ENCODE assay signal across 20 mouse cellular contexts in genomic region chr12:17360104-17360503, GRCm38 (mm10). TPM values are rescaled to one million over a fixed set of nuclear protein-coding genes. Genes with fewer than 3 reads are reported as not detected.
A peak's percentile ranks its signal among the peaks of the same experiment; 100 is the strongest.
DNase-seq lines count a peak whose midpoint lies in the region; ATAC-seq lines count a peak whose summit lies in the region.
"Had no signal": no experiment of that assay in that cellular context is flagged by ENCODE, and none has a peak within 500 bp of the region (broad histone marks: within the 10 kb centered on the region; RNA-seq: fewer than 3 reads in every experiment).

No protein-coding gene starts in this region.

- 56% methylated on average over 9 of the region's 9 CpGs for WGBS in hindbrain, embryonic 11.5 days
- 50% methylated on average over 9 of the region's 9 CpGs for WGBS in hindbrain, embryonic 14.5 days
- WGBS in lung, embryonic 16.5 days, result 60% methylated on average over 9 of the region's 9 CpGs
- WGBS in embryonic facial prominence, embryonic 13.5 days, result 41% methylated on average over 9 of the region's 9 CpGs
- WGBS in neural tube, embryonic 12.5 days, result 47% methylated on average over 9 of the region's 9 CpGs

- no peaks in the 10 kb centered on the region for H3K9me3 ChIP-seq in hindbrain, embryonic 11.5 days (ENCODE audit: control insufficient read depth, low read length)
- no peaks in the 10 kb centered on the region for H3K9me3 ChIP-seq in hindbrain, embryonic 14.5 days (ENCODE audit: control insufficient read depth, low read length)
- H3K9me3 ChIP-seq in lung, embryonic 16.5 days (ENCODE audit: control insufficient read depth, low read length), result no peaks in the 10 kb centered on the region
- no peaks in the 10 kb centered on the region for H3K9me3 ChIP-seq in embryonic facial prominence, embryonic 13.5 days
- H3K9me3 ChIP-seq in neural tube, embryonic 12.5 days, result no peaks in the 10 kb centered on the region

- no peak overlapping the region for H3K4me3 ChIP-seq in hindbrain, embryonic 11.5 days (ENCODE audit: low read depth, low read length)
- H3K4me3 ChIP-seq in hindbrain, embryonic 14.5 days (replicated peaks; ENCODE audit: low read length), result no peak overlapping the region
- no peak overlapping the region for H3K4me3 ChIP-seq in lung, embryonic 16.5 days (ENCODE audit: low read length)
- no peak overlapping the region for H3K4me3 ChIP-seq in embryonic facial prominence, embryonic 13.5 days
- H3K4me3 ChIP-seq in neural tube, embryonic 12.5 days, result no peak overlapping the region
- H3K4me3 ChIP-seq: layer of hippocampus, adult 2 months; myocyte had no signal

- peak overlapping the region; percentile 51; the same call in 1 of the 2 replicates for H3K27ac ChIP-seq in hindbrain, embryonic 11.5 days (ENCODE audit: low read depth, low read length)
- H3K27ac ChIP-seq in hindbrain, embryonic 14.5 days, result no peak overlapping the region
- H3K27ac ChIP-seq in lung, embryonic 16.5 days (ENCODE audit: low read length), result peak overlapping the region; percentile 35; the same call in 1 of the 2 replicates
- peak overlapping the region; percentile 45; the same call in 1 of the 2 replicates for H3K27ac ChIP-seq in embryonic facial prominence, embryonic 13.5 days
- no peak overlapping the region for H3K27ac ChIP-seq in neural tube, embryonic 12.5 days
- H3K27ac ChIP-seq: layer of hippocampus, adult 2 months had no signal

- DNase-seq in hindbrain, embryonic 11.5 days (ENCODE audit: low spot score), result no peak
- no peak for DNase-seq in hindbrain, embryonic 14.5 days (ENCODE audit: low spot score)
- no peak for DNase-seq in lung, postnatal 25 days (ENCODE audit: low spot score)
- DNase-seq in layer of hippocampus, postnatal 36 days, result no peak
- DNase-seq in urinary bladder, adult 18-20 months (ENCODE audit: low spot score in 2 of 2), result no peak
- DNase-seq: cerebellum, adult 2 months; gastrocnemius, postnatal 25 days; kidney, postnatal 10 days; liver, postnatal 0 days; spleen, adult 18-20 months; thymus, postnatal 36 days had no signal

- no peak overlapping the region for H3K4me2 ChIP-seq in hindbrain, embryonic 11.5 days (replicated peaks; ENCODE audit: low read depth, low read length)
- H3K4me2 ChIP-seq in hindbrain, embryonic 14.5 days (replicated peaks), result no peak overlapping the region
- H3K4me2 ChIP-seq in lung, embryonic 16.5 days (ENCODE audit: low read depth, low read length), result no peak overlapping the region
- H3K4me2 ChIP-seq in embryonic facial prominence, embryonic 13.5 days, result no peak overlapping the region
- no peak overlapping the region for H3K4me2 ChIP-seq in neural tube, embryonic 12.5 days (replicated peaks)

- no peaks in the 10 kb centered on the region for H3K4me1 ChIP-seq in hindbrain, embryonic 11.5 days (replicated peaks; ENCODE audit: control insufficient read depth, insufficient read depth, low read length)
- no peaks in the 10 kb centered on the region for H3K4me1 ChIP-seq in hindbrain, embryonic 14.5 days (replicated peaks; ENCODE audit: control insufficient read depth, insufficient read depth, low read length)
- no peaks in the 10 kb centered on the region for H3K4me1 ChIP-seq in lung, embryonic 16.5 days (replicated peaks; ENCODE audit: control insufficient read depth, insufficient read depth, low read length)
- no peaks in the 10 kb centered on the region for H3K4me1 ChIP-seq in embryonic facial prominence, embryonic 13.5 days
- peaks cover 7% of the 10 kb centered on the region; the same call in 1 of the 2 replicates for H3K4me1 ChIP-seq in neural tube, embryonic 12.5 days

- ATAC-seq in hindbrain, embryonic 11.5 days (ENCODE audit: low FRiP score), result no peak
- no peak for ATAC-seq in hindbrain, embryonic 14.5 days (ENCODE audit: low FRiP score)
- peak; percentile 36; the same call in 1 of the 2 replicates for ATAC-seq in lung, embryonic 16.5 days (ENCODE audit: low read depth)
- ATAC-seq in embryonic facial prominence, embryonic 13.5 days (ENCODE audit: insufficient number of reproducible peaks, insufficient read depth, low FRiP score, low TSS enrichment, low read depth), result no peak
- peak; percentile 79; the same call in 1 of the 2 replicates for ATAC-seq in neural tube, embryonic 12.5 days (ENCODE audit: low FRiP score, low read depth)
- ATAC-seq: intestine, postnatal 0 days; liver, postnatal 0 days had no signal

- H3K9ac ChIP-seq in hindbrain, embryonic 11.5 days (ENCODE audit: low read depth, low read length), result no peak overlapping the region
- H3K9ac ChIP-seq in hindbrain, embryonic 14.5 days, result no peak overlapping the region
- H3K9ac ChIP-seq in lung, embryonic 16.5 days (ENCODE audit: low read length), result no peak overlapping the region
- H3K9ac ChIP-seq in embryonic facial prominence, embryonic 13.5 days, result no peak overlapping the region
- H3K9ac ChIP-seq in neural tube, embryonic 12.5 days, result no peak overlapping the region
- H3K9ac ChIP-seq: liver, postnatal 0 days had no signal

- peaks cover 15% of the 10 kb centered on the region; the same call in 1 of the 2 replicates for H3K36me3 ChIP-seq in hindbrain, embryonic 11.5 days (ENCODE audit: control insufficient read depth, insufficient read depth, low read length)
- peaks cover 96% of the 10 kb centered on the region for H3K36me3 ChIP-seq in hindbrain, embryonic 14.5 days (replicated peaks; ENCODE audit: control insufficient read depth, insufficient read depth)
- peaks cover 29% of the 10 kb centered on the region for H3K36me3 ChIP-seq in lung, embryonic 16.5 days (ENCODE audit: control insufficient read depth, insufficient read depth, low read length)
- H3K36me3 ChIP-seq in embryonic facial prominence, embryonic 13.5 days, result peaks cover 89% of the 10 kb centered on the region
- H3K36me3 ChIP-seq in neural tube, embryonic 12.5 days, result peaks cover 68% of the 10 kb centered on the region

- H3K27me3 ChIP-seq in hindbrain, embryonic 11.5 days (ENCODE audit: control insufficient read depth, insufficient read depth, low read length), result no peaks in the 10 kb centered on the region
- H3K27me3 ChIP-seq in hindbrain, embryonic 14.5 days (ENCODE audit: control insufficient read depth, insufficient read depth, low read length), result no peaks in the 10 kb centered on the region
- H3K27me3 ChIP-seq in lung, embryonic 16.5 days (ENCODE audit: control insufficient read depth, insufficient read depth, low read depth, low read length), result no peaks in the 10 kb centered on the region
- no peaks in the 10 kb centered on the region for H3K27me3 ChIP-seq in embryonic facial prominence, embryonic 13.5 days
- no peaks in the 10 kb centered on the region for H3K27me3 ChIP-seq in neural tube, embryonic 12.5 days (replicated peaks)

RNA-seq across cellular contexts. Expression of gene Nol10, which starts 11.8 kb away (rescaled TPM):
- polyA plus RNA-seq in hindbrain, embryonic 11.5 days (2014; fragmentation: Nextera tagmentation; extraction: Ambion mirVana), result 28.1 and 31.2 TPM in 2 replicates
- polyA plus RNA-seq in hindbrain, embryonic 14.5 days (2014; fragmentation: Nextera tagmentation; extraction: Ambion mirVana), result 22.0 and 23.5 TPM in 2 replicates
- polyA plus RNA-seq in lung, embryonic 16.5 days (2015; fragmentation: Nextera tagmentation; extraction: Ambion mirVana), result 20.8 TPM in 2 replicates
- polyA plus RNA-seq in embryonic facial prominence, embryonic 13.5 days (2015; fragmentation: Nextera tagmentation; extraction: Ambion mirVana), result 27.7 and 28.7 TPM in 2 replicates
- 28.6 and 29.9 TPM in 2 replicates for polyA plus RNA-seq in neural tube, embryonic 12.5 days (2016; fragmentation: Nextera tagmentation; extraction: Ambion mirVana)
- total RNA-seq in layer of hippocampus, postnatal 36 days (2021), result 10 to 100 TPM; 19.7 to 20.9 TPM

RNA-seq across cellular contexts. Expression of gene Atp6v1c2, which starts 30.9 kb away (rescaled TPM):
- polyA plus RNA-seq in hindbrain, embryonic 11.5 days (2014; fragmentation: Nextera tagmentation; extraction: Ambion mirVana), result 0.43 and 1.0 TPM in 2 replicates
- polyA plus RNA-seq in hindbrain, embryonic 14.5 days (2014; fragmentation: Nextera tagmentation; extraction: Ambion mirVana), result 0.55 and 0.67 TPM in 2 replicates
- 6.1 and 8.0 TPM in 2 replicates for polyA plus RNA-seq in lung, embryonic 16.5 days (2015; fragmentation: Nextera tagmentation; extraction: Ambion mirVana)
- 0.94 and 1.6 TPM in 2 replicates for polyA plus RNA-seq in embryonic facial prominence, embryonic 13.5 days (2015; fragmentation: Nextera tagmentation; extraction: Ambion mirVana)
- 0.37 and 0.42 TPM in 2 replicates for polyA plus RNA-seq in neural tube, embryonic 12.5 days (2016; fragmentation: Nextera tagmentation; extraction: Ambion mirVana)
- total RNA-seq in layer of hippocampus, postnatal 36 days (2021), result 1 to 10 TPM; 2.8 to 4.2 TPM
- total RNA-seq: common myeloid progenitor, adult 5-6 weeks; hematopoietic stem cell, adult 5-6 weeks; liver, adult 2 months had no signal
- polyA plus RNA-seq: intestine, postnatal 0 days; liver, adult 2 months had no signal

Comparison
In these comparisons a context has a peak if more than half of its experiments do, and no peak if none do; other contexts are left out.
1. H3K27ac ChIP-seq: peak in hindbrain, embryonic 11.5 days (single experiment), lung, embryonic 16.5 days (single experiment) and embryonic facial prominence, embryonic 13.5 days (single experiment); none in hindbrain, embryonic 14.5 days (single experiment) and neural tube, embryonic 12.5 days (single experiment).
2. ATAC-seq: peak in lung, embryonic 16.5 days (single experiment) and neural tube, embryonic 12.5 days (single experiment); none in hindbrain, embryonic 11.5 days (single experiment), hindbrain, embryonic 14.5 days (single experiment) and embryonic facial prominence, embryonic 13.5 days (single experiment).